Mouse (Mus musculus): Measurements from ENCODE around the gene A4galt.
"Not testable (repeated sequence)": the region's sequence is repeated elsewhere in the genome, so short reads cannot be mapped to it uniquely, and the experiment has no call there.

A4galt gene

DNA sequence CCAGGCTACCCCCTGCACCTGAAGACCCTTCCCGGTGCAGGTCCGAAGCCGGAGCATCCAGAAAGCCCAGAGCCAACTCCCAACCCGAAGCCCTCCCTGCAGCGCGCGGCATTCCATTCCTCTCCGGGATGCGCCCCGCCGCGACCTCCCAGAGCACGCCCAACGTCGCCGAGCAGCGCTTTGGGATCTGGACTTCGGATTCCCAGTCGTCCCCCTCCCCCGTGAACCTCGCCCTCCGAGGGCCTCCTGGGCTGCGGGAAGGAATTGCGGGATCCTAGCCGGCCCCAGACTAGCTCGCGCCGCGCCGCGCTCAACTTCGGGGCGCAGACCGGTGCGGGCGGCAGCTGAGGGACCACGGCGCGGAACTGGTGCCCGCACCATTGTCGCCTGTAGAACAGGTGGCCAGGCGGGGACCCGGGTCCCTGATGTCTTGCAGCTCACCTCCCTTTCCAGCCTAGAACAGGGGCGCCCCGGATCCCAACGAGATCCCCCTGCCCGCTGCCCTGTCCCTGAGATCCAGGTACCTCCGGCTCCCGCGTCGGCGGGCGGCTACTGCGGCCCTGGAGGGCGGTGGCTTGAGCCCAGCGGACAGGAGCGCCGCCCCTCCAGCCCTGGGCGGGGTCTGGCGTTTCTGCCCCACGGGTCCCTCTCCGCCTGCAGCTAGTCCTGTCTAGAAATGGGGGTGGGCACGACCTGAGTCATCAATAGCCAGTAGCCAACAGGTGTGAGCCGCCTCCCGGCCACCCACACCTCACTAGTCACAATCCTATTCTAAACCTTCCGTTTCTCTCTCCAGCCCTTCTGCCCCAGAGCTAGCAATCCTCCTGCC is at the start of gene A4galt:
A4galt (minus strand) TSS at position 599 of the 829 bp plus-strand sequence.
- DNase-seq (ENCODE audit: low spot score): no peak

GRCm38 (mm10) chr15:83299916-83300582 is 48.5 kb upstream of the A4galt start:
- no peak for DNase-seq (ENCODE audit: low spot score)

- DNase-seq (ENCODE audit: low spot score): no peak
Observed at GRCm38 (mm10) chr15:83299450-83299849, 47.9 kb upstream of the A4galt start.

DNA sequence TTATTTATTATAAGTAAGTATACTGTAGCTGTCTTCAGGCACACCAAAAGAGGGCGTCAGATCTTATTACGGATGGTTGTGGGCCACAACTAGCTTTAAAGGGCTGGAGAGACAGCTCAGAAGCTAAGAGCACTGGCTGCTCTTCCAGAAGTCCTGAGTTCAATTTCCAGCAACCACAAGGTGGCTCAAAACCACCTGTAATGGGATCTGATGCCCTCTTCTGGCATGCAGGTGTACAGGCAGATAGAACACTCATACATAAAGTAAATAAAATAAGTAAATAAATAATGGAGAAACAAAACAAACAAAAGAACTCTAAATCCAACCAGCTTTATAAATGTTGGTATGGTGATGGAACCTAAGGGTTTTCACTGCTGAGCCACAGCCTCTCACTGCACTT is 47.2 kb upstream of the A4galt start:
- no peak for DNase-seq (ENCODE audit: low spot score)

- DNase-seq (ENCODE audit: low spot score): no peak
Observed at GRCm38 (mm10) chr15:83298313-83298712, 46.7 kb upstream of the A4galt start.

- DNase-seq (ENCODE audit: low spot score): no peak
Observed at GRCm38 (mm10) chr15:83296771-83297311, 45.3 kb upstream of the A4galt start.

DNA sequence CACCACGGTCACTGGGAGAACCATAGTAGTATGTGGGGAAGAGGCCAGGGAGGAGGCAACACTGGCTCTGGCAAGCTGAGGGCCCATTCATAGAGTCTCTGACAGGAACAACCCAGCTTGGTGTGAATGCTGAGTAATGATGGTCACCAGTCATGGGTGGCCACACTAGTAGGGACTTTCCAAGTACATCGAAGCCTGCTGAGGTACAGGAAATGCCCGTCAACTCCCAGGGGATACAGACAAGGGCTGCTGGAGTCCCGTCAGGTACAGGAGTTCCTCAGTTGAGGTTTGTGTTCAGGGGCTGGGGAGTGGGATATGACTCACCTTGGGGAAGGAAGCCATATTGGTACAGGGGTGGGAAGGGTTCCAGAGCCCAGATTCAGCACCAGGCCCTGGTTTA is 44.5 kb upstream of the A4galt start:
- DNase-seq (ENCODE audit: low spot score): no peak

- no peak for DNase-seq (ENCODE audit: low spot score)
Observed at GRCm38 (mm10) chr15:83294954-83295353, 43.4 kb upstream of the A4galt start.

GRCm38 (mm10) chr15:83293706-83294645 is 42.4 kb upstream of the A4galt start:
- DNase-seq (ENCODE audit: low spot score): no peak

- no peak for DNase-seq (ENCODE audit: low spot score)
Observed at GRCm38 (mm10) chr15:83293144-83293543, 41.6 kb upstream of the A4galt start.

DNA sequence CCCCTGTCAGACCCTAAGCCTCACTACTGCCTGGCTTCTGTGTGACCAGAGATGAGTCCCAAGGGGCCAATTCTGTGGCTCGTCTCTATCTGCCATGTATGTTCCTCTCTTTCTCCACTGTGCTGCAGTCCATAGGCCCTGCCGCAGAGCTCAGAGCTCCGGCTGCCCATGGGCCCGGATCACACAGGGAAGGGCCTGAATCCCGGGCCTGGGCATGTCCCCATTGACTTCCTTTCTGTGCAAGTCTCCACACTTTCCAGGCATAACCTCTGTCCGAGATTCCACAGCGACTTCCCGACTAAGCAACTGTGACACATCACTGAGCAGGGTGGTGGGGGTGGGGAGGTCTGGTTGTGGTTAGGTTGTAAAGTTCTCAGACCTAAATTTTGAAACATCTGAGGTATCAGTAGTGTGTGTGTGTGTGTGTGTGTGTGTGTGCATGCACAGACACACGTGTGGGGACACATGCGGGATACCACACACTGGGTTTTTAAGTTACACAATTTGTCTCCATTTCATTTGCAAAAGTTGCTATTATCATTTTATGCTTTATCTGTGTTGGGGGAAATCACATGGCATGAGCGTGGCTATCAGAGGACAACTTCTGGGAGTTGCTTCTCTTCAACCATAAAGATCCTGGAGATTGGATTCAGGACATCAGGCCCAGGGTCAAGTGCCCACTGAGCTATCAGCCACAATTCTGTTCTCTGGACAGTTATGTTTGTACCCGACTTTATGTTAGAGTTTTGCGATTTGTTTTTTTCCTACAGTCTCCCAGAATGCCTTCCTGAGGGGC is 40.9 kb upstream of the A4galt start:
- DNase-seq (ENCODE audit: low spot score): no peak

DNA sequence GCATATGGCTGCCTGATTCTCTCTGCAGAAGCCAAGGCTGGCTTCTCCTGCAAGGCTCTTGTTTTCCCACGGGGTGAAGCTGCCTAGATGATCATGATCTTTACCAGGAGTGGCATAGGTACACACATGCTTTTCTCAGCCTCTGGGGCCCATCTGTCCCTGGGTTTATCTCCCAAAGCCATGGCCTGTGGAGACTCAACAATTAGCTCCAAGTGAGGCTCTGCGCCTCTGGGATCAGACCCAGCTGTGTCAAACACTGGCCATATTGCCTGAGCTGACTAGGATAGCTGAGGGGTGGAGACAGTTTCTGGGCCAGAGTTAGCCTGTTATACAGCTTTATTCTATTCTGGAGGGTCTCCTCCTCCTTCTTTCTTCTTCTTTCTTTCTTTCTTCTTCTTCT is 39.3 kb upstream of the A4galt start:
- DNase-seq (ENCODE audit: low spot score): no peak

- no peak for DNase-seq (ENCODE audit: low spot score)
Observed at GRCm38 (mm10) chr15:83284828-83285227, 33.3 kb upstream of the A4galt start.

GRCm38 (mm10) chr15:83282397-83282796 is 30.8 kb upstream of the A4galt start:
- no peak for DNase-seq (ENCODE audit: low spot score)

GRCm38 (mm10) chr15:83281303-83281702 is 29.7 kb upstream of the A4galt start:
- no peak for DNase-seq (ENCODE audit: low spot score)

- DNase-seq (ENCODE audit: low spot score): no peak
Observed at GRCm38 (mm10) chr15:83278579-83278978, 27.0 kb upstream of the A4galt start.

GRCm38 (mm10) chr15:83277451-83277850 is 25.9 kb upstream of the A4galt start:
- no peak for DNase-seq (ENCODE audit: low spot score)

DNA sequence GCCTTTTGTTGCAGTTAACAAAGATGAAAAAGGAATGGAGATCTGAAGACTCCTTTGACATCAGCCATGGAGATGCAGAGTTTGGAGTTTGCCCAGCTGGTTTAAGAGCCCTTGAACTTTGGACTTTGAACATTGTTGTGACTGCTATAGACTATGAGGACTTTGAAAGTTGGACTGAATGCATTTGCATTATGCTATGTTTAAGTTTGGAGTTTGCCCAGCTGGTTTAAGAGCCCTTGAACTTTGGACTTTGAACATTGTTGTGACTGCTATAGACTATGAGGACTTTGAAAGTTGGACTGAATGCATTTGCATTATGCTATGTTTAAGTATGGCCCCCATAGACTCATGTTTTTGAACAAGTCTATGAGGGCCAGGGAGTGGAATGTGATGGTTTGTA is 22.7 kb upstream of the A4galt start:
- not testable (repeated sequence) for DNase-seq (ENCODE audit: low spot score)

- no peak for DNase-seq (ENCODE audit: low spot score)
Observed at GRCm38 (mm10) chr15:83273017-83273416, 21.4 kb upstream of the A4galt start.

DNA sequence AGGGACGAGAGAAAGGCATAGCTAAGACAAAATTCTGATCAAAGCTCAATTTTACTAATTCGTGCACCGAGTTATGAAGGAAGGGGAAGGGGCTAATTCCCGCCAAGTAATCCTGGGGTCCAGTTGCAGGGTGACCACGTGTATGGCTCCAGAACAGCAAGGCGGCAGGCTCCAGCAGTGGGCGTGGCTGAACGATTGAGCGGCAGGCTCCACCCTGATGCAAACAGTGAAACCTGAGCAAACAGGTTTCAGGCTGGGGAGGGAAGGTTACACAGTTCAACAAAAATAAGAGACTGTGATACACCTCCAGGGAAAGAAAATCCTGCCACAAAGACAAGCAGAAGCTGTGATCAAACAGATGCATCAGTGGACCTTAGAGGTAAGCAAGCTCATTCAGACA is 19.6 kb upstream of the A4galt start:
- not testable (repeated sequence) for DNase-seq (ENCODE audit: low spot score)

- not testable (repeated sequence) for DNase-seq (ENCODE audit: low spot score)
Observed at GRCm38 (mm10) chr15:83269985-83270384, 18.4 kb upstream of the A4galt start.
